Mouse (Mus musculus) MEL (cell line): ENCODE results near the gene Dtl.

Experiments
- BHLHE40 ChIP-seq: IDR thresholded peaks from 2 replicates; pipeline ENCODE4 v1.6.1; 2012; ENCODE audit warnings: low read depth, mild to moderate bottlenecking, inconsistent platforms, low read length, improper control_type of control experiment, borderline replicate concordance
- CTCF ChIP-seq, 3 experiments: IDR thresholded peaks in 2 of 3; conservative IDR thresholded peaks in 1 of 3; 2 replicates each; pipeline ENCODE4 v1.5.1; 2011 to 2012; ENCODE audit warnings: low read length in 3 of 3, low read depth in 2 of 3, mild to moderate bottlenecking in 2 of 3, improper control_type of control experiment in 1 of 3, inconsistent platforms in 1 of 3, mixed read lengths in 1 of 3, moderate library complexity in 1 of 3; ENCODE audit not compliant: control insufficient read depth in 1 of 3, insufficient read depth in 1 of 3, poor library complexity in 1 of 3, severe bottlenecking in 1 of 3
- EP300 ChIP-seq, 2 experiments: IDR thresholded peaks; 2 replicates each; pipeline ENCODE4 v1.6.1; 2011; ENCODE audit warnings: improper control_type of control experiment in 2 of 2, low read length in 2 of 2, low read depth in 1 of 2, mild to moderate bottlenecking in 1 of 2
- GATA1 ChIP-seq: IDR thresholded peaks from 2 replicates; pipeline ENCODE4 v1.6.1; 2011; ENCODE audit warnings: low read depth, low read length, improper control_type of control experiment
- HCFC1 ChIP-seq: IDR thresholded peaks from 2 replicates; pipeline ENCODE4 v1.6.1; 2012; ENCODE audit warnings: low read depth, mild to moderate bottlenecking, inconsistent platforms, low read length, improper control_type of control experiment, moderate library complexity
- MAX ChIP-seq: IDR thresholded peaks from 2 replicates; pipeline ENCODE4 v1.6.1; 2011; ENCODE audit warnings: low read length, improper control_type of control experiment
- POLR2A ChIP-seq, 2 experiments: IDR thresholded peaks; 2 replicates each; pipeline ENCODE4 v1.6.1; 2011 to 2012; ENCODE audit warnings: low read length in 2 of 2, mild to moderate bottlenecking in 2 of 2, control low read depth in 1 of 2, improper control_type of control experiment in 1 of 2, low read depth in 1 of 2, moderate library complexity in 1 of 2; ENCODE audit not compliant: control insufficient read depth in 1 of 2, insufficient read depth in 1 of 2, poor library complexity in 1 of 2
- POLR2AphosphoS2 ChIP-seq: IDR thresholded peaks from 2 replicates; pipeline ENCODE4 v1.6.1; 2011; ENCODE audit warnings: low read length, improper control_type of control experiment
- POLR2AphosphoS5 ChIP-seq: IDR thresholded peaks from 2 replicates; pipeline ENCODE4 v1.6.1; 2012; ENCODE audit warnings: low read depth, borderline replicate concordance, mild to moderate bottlenecking, inconsistent platforms, low read length, moderate library complexity, mixed read lengths
- RCOR1 ChIP-seq: IDR thresholded peaks from 2 replicates; pipeline ENCODE4 v1.6.1; 2012; ENCODE audit warnings: low read depth, mild to moderate bottlenecking, inconsistent platforms, low read length, improper control_type of control experiment
- SIN3A ChIP-seq: IDR thresholded peaks from 2 replicates; pipeline ENCODE4 v1.6.1; 2012; ENCODE audit warnings: low read length, improper control_type of control experiment, inconsistent platforms
- TCF12 ChIP-seq: IDR thresholded peaks from 2 replicates; pipeline ENCODE4 v1.6.1; 2014; ENCODE audit warnings: low read depth, mild to moderate bottlenecking, inconsistent platforms, low read length, improper control_type of control experiment, moderate library complexity

GRCm38 (mm10) chr1:191596076-191596475, 20.7 kb upstream of the Dtl start:
- TF ChIP-seq BHLHE40 (no peak), POLR2A (IDR thresholded peaks at IDR 0.05; ENCODE audit: control insufficient read depth in 1 of 2, insufficient read depth in 1 of 2, low read depth in 1 of 2, low read length in 2 of 2, poor library complexity in 1 of 2) (no peak), MAX (no peak), GATA1 (no peak), CTCF (IDR thresholded peaks at IDR 0.05 in 2 of 3, conservative IDR thresholded peaks at IDR 0.05 in 1 of 3; ENCODE audit: control insufficient read depth in 1 of 3, insufficient read depth in 1 of 3, low read depth in 2 of 3, low read length in 3 of 3, poor library complexity in 1 of 3, severe bottlenecking in 1 of 3) (no peak), HCFC1 (no peak), POLR2AphosphoS2 (no peak), POLR2AphosphoS5 (no peak), SIN3A (no peak), TCF12 (no peak), RCOR1 (no peak), EP300 (IDR thresholded peaks at IDR 0.05; ENCODE audit: low read depth in 1 of 2, low read length in 2 of 2) (no peak)
